Mouse (Mus musculus) thymus, postnatal 14 days (tissue): ENCODE measurements around the gene Qser1.
"Not testable (repeated sequence)": the region's sequence is repeated elsewhere in the genome, so short reads cannot be mapped to it uniquely, and the experiment has no call there.

Experiments
- DNase-seq: peaks from one replicate; pipeline ENCODE4 v3.0.0; 2021

The Qser1 gene

DNA sequence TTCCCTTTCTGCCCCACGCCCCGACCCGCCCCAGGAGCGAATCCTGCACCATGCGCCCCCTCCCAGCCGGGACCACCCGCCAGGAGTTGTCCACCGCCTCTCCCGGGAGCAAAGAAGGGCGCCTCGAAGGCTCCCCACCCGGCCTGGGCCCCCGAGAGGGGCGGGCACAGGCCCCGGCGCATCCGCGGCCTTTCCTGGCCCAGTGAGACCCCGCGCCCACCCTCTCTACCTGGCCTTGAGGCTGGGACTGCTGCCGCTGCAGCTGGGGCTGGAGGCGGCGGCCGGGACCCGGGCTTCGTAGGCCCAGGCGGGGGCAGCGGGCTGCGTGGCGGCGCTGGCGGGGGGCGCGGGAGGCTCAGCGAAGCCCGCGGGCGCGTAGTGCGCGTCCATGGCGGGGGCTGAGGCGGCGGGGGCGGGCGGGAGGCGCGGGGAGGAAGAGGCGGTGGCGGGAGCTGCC lies at the start of gene Qser1:
TSS of gene Qser1 (minus strand) at position 390 of the 457 bp plus-strand sequence.
- no peak for DNase-seq

DNA sequence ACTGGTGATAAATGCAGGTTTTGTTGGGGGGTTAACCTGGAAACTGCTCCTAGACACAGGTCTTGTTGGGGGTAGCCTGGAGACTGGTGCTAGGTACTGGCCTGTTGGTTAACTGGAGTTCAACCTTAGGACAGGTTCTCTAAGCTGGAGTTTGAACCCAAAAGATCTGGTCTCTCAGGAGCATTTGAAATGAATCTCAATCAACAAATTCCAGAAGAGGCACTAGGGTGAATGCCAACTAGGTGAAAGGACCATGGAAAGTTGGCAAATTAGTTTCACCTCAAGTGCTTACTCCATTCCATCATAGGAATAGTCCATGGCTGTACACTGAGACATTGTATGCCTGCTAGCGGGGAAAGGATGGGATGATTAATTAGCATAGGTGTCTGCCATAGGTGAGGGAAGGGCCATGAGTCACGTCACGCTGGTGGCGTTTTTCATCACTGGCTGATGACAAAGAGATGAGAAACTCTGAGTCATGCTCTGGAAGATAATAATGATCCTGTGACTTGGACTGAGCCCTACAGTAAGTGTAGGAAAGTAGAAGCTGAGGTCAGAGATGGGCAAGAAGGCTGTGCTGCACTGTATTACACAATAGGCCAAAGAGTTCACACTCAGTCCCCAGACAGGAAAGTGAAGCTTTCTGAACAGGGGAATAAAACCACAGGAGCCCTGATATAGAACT lies 47.8 kb upstream of the Qser1 start:
- no peak for DNase-seq

GRCm38 (mm10) chr2:104860426-104860825 lies 43.9 kb upstream of the Qser1 start:
- no peak for DNase-seq

DNA sequence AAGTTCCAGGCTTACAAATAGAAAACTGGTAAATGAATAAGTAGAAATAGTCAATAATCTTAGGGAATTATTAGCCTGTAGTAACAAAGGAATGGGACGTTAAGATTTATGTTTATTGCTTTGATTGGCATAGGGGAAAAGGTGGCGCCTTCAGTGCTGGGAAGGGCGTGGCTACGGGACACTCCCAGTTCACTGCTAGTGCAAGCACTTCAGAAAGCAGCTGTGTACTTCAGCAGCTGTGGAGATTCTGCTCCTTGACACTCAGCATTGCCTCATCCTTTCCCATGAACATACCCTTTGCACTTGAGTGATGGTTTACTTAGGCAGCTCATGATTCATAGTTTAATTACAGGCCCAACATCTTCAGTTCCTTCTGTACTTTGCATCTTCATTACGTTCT lies 42.5 kb upstream of the Qser1 start:
- DNase-seq = no peak

GRCm38 (mm10) chr2:104858083-104858482 lies 41.5 kb upstream of the Qser1 start:
- not testable (repeated sequence) for DNase-seq

- DNase-seq = no peak
Observed at GRCm38 (mm10) chr2:104856218-104856617, 39.7 kb upstream of the Qser1 start.

GRCm38 (mm10) chr2:104855732-104856131 lies 39.2 kb upstream of the Qser1 start:
- DNase-seq = no peak

GRCm38 (mm10) chr2:104854836-104855235 lies 38.3 kb upstream of the Qser1 start:
- no peak for DNase-seq

DNA sequence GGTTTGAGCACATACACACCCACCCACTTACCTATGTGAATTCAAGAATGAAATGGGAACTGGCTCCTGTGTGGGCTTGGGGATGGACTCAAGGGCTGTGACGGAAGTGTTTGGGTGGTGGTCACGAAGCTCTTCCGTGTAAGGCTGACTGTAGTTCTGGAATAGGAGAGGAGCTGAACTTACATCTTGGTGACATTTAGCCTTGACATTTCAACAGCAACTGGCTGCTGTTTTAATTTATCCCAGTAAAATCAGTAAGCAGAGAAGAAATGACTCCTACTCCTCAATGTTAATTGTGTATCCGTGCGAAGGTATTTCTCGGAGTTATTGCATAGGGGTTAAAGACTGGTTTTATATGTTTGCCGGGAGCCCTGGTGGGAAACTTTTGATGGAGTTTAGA lies 36.0 kb upstream of the Qser1 start:
- DNase-seq = no peak

DNA sequence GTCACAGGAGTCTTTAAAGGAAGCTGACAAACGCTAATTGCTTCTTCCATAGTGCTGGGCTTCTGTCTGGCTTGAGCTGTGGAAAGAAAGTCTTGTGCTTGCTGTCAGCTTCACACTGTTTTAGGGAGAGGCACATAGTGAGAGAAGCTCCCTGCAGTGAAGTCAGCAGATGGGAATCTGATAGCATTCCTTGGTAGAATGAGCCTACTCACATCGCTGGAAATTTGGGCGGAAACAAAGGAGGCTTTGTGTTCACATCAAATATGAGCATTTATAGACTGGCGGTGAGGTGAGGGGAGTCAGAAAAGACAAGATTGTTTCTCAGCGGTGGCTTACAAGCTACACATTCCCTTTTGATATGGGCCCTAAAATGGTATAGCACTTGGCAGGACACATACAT lies 35.1 kb upstream of the Qser1 start:
- no peak for DNase-seq

GRCm38 (mm10) chr2:104849991-104850359 lies 33.4 kb upstream of the Qser1 start:
- no peak for DNase-seq

DNA sequence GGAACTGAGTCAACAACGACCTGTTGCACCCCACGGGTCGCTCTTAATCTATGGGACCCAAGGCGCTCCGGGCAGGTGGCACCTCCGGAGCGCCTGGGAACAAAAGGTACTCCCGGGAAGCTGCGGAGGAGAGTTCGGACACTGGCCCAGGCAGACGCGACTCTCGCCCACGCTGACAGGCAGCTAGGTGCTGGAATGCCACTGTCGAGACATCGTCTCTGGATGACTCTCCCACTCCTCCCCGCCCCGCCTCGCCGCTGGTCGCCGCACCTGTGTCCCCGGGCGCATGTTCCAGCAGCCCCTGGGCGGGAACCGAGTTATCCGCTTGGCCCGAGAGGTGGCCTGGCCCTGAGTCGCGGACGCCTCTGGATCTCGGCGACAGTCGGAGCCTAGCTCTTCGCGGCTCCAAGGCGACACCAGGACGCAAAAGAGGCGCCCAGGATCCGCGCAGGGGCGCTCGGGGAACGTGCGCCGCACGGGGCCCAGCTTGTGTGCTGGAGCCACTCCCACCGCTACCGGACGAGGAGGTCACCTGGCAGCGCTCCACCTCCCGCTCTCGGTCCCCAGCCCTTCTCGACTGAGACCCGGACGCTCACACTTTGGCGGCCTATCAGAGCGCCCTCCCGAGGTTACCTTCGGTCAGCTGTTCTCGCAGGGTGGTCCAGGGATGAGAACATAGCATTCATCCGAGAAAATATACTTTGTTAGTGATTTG lies 32.9 kb upstream of the Qser1 start, which contains the start of gene Prrg4:
TSS of gene Prrg4 (minus strand) at position 601 of the 715 bp plus-strand sequence.
- DNase-seq = peak; percentile 75

GRCm38 (mm10) chr2:104848235-104849161 lies 31.9 kb upstream of the Qser1 start:
- peak; percentile 49 for DNase-seq

DNA sequence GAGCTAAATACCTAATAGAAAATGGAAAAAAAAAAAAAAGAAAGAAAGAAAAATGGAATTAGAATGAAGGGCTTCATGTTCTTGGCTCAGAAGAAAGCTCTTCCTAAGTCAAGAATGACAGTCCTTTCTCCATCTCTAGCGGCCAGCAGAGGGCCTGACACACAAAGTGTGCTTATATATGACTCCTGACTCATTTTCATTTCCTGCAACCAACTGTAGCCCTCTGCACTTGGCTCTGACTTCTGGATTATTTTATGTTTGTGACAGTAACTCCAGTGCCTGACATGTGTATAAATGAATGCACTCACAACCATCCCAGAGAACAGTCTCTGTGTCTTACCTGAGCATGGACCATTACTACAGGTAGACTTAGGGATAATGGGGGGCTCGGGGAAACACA lies 31.1 kb upstream of the Qser1 start:
- peak; percentile 62 for DNase-seq

GRCm38 (mm10) chr2:104846638-104847414 lies 30.3 kb upstream of the Qser1 start:
- DNase-seq = peak; percentile 7

DNA sequence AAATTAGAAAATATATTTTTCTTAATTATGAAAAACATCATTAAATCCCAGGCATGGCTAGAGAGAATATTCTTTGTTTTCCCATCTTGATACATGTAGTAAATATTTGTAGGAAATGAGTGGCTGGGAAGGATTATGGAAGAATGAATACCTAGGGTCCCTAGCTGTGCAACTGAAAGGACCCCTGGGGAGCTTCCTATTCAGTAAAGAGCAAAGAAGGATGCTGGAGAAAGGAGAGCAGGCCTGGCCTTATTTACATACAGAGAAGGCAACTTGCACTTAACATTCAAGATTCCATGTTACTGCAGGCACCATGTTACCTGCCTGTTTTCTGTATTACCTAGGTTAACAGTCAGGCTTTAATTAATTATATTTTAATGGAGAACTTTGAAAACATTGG lies 26.0 kb upstream of the Qser1 start:
- DNase-seq = no peak

DNA sequence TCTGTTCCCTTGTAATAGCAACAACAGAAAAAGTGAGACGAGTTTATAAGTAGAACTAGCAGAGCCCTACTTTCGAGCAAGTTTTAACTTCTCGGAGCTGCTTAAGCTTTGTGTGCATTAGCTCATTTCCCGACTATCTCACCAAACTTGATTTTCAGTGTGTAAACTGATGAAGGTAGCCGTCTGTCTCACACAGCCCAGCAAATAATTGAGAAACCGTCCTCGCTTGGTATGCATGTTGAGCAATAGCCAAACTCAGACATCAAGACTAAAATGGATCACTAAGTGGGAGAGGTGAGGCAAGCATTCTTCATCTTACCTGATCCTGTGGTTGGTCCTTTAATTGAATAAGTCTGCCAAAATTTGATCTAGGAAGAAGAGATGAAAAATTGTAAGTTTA lies 25.2 kb upstream of the Qser1 start:
- DNase-seq = no peak

- no peak for DNase-seq
Observed at GRCm38 (mm10) chr2:104840974-104841373, 24.4 kb upstream of the Qser1 start.

DNA sequence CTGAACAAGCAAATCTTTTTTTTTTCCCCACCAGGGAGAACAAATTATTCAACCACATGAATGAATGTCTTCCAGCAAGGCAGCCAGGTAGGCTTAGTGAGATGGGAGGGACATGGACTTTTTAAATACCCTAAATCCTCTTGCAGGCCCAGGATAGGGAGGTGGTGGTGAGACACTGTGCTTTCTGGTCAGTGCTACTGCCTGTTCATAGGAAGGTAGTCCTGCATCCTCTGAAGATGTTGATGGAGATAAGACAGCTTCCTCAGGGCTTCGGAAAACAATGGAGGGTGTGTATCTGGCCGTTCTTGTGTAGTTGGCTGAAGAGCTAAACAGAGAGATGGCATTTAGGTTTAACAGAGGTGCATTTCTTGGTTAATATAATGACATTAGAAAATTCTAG lies 15.9 kb upstream of the Qser1 start:
- no peak for DNase-seq

GRCm38 (mm10) chr2:104826191-104826590 lies 9.6 kb upstream of the Qser1 start:
- DNase-seq = no peak

DNA sequence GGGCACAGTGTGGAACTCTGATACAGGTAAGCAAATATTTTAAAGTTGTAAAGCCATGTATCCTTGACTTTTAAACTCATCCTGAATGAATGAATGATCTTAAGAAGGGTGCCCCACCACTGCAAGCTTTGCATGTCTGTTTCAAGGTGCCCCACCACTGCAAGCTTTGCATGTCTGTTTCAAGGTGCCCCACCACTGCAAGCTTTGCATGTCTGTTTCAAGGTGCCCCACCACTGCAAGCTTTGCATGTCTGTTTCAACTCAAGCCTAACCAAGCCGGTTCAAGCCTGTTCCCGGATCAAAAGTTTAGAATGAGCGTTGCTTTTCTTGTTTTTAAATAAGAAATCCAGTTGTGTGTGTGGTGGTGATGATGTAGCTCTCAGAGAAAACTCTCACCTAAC lies 2.2 kb upstream of the Qser1 start:
- DNase-seq = not testable (repeated sequence)

DNA sequence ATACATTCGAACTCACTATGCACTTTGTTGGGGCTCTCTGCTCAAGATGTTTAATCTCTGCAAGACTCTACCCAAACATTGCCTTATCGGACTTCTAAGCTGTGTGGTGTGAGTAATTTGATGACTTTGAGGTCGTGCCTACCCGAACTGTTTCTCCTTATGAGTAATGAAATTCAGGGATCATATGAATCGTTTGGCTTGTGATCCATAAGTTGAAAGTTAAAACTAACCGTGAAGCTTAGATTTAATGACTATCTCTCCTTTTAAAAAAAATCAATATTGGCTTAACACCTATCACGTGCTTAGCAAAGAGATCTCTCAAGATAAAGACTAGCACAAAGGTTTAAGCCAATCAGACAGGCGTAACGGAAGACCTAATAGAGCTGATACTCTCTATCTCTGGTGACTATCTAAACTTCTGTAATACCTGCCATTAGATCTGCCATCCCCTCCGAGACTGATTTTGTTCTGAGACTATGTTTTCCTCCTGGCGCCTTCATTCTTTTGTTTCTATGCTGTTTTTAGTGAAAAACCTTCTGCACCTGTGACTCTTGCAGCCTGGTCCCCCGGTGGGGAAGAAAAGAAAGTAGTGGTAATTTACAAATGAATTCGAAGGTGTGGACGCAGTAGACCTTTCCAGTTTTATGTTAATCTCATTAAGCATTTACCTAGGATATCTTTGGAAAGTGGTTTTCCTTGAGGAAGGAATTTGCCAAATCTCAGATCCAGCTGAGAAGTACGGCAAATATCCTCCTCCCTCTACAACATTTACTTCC lies 1.2 kb upstream of the Qser1 start:
- DNase-seq = peak; percentile 8
